Mouse (Mus musculus) embryonic fibroblast, embryonic 13.5 days (primary cell): ENCODE measurements around the gene Syngr4.

Source experiments
- CTCF ChIP-seq: IDR thresholded peaks from 2 replicates; pipeline ENCODE4 v1.5.1; 2011; ENCODE audit warnings: mild to moderate bottlenecking, control low read depth, low read length, moderate library complexity, borderline replicate concordance; ENCODE audit not compliant: insufficient read depth
- POLR2A ChIP-seq: IDR thresholded peaks from 2 replicates; pipeline ENCODE4 v1.6.1; 2011; ENCODE audit warnings: low read depth, mild to moderate bottlenecking, control low read depth, low read length, moderate library complexity

DNA sequence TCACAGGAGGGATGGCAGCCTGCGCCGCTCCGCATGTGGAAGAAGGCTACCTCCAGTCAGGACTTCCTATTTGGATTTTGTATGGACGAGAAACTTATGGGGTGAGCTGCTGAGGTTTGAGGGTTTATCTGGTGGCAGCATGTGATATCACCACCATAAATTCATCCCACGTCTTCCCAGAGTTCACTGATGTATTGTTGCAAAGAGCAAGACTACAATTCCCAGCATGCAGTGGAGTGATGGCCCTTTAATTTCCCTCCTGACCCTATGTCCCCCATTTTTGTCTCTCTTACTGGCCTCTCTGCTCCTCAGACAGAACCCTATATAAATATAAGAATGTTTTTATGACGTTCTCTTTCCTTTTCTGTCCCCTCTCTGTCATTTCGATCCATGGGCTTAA is 33.7 kb downstream of the Syngr4 start:
- TF ChIP-seq CTCF (no peak), POLR2A (no peak)
